Mouse (Mus musculus): ENCODE measurements at regions not wholly inside any gene's neighbourhood (a gene's known extent, or its start where the extent isn't known, plus 50 kb on each side); places are given as distances from the start of the nearest gene placed in this dataset.

DNA sequence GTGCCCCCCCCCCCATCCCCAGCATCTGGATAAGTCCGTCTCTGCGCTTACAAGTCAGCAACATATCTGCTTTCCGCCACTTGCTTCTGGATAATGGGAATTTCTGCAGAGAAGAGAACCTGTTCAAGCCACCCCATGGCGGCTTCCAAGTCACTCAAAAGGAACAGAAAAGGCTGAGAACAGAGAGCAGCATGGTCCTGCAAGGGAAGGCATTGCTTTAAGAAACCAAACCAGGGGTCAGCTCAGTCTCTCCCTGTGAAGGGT, 137.5 kb upstream of the Mafb start:
- DNase-seq (ENCODE audit: low spot score in 2 of 2), result no peak

DNA sequence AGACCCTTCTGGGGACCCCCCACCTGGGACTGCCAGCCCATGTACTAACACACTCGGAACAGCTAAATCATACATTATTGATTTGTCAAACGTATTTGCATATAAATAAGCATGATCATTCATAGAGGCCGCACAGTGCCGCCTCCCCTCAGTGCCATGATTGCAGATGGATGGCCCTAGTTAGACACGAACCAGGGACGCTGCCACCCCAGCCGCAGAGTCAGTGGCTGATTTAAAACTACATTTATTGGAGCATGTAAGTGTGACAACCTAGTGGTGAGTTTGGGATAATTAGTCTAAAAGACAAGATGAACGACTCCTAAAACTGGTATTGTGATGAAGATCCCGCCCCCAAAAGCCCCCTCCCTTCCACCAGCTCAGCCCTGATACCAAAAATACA, 138.3 kb upstream of the Top1 start:
- DNase-seq (ENCODE audit: low spot score in 2 of 2), result no peak

DNA sequence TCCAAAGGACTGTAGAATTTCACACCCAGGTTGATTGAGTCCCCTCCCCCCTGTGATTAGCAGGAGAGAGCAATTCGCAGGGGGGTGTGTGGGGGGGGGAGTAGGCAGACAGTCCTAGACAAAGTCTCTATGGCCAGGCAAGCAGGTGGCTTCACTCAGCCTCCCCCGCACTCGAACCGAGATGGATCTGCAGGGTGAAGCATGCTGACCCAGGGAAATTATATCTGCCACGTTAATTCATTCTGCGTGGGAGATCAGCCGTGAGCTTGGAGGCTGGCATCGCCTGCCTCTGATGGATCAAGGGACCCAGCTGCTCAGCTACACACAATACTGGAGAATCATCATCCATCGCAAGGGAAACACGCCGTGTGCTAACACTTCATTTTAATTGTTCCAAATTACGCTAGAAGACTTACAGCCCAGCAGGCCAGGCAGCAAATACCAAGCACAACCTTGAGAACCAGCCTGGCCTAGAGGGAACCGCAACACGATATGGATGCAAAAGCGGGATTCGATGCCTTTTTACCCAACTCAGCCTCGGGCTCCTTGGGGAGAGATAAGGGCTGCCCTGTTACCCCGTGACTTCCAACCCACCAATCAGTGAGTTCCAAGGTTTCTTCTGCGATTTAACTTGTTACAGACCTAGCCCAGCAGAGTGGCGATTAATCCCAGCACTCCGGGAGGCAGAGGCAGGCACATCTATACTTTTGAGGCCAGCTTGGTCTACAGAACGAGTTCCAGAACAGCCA, 137.7 kb upstream of the Top1 start:
- no peak for DNase-seq (ENCODE audit: low spot score in 2 of 2)

DNA sequence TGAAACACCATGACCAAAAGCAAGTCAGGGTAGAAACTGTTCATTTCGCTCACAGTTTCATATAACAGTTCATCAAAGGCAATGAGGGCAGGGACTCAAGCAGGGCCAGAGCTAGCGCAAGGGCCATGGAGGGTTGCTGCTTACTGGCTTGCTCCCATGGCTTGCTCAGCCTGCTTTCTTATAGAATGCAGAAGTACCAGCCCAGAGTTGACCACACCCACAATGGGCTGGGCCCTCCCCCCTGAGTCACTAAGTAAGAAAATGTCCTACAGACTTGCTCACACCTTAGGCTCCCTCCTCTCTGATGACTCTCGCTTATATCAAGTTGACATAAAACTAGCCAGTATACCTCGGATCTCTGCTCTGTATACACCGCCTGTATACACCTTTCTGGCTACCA, 135.5 kb upstream of the Top1 start:
- DNase-seq (ENCODE audit: low spot score in 2 of 2), result no peak

DNA sequence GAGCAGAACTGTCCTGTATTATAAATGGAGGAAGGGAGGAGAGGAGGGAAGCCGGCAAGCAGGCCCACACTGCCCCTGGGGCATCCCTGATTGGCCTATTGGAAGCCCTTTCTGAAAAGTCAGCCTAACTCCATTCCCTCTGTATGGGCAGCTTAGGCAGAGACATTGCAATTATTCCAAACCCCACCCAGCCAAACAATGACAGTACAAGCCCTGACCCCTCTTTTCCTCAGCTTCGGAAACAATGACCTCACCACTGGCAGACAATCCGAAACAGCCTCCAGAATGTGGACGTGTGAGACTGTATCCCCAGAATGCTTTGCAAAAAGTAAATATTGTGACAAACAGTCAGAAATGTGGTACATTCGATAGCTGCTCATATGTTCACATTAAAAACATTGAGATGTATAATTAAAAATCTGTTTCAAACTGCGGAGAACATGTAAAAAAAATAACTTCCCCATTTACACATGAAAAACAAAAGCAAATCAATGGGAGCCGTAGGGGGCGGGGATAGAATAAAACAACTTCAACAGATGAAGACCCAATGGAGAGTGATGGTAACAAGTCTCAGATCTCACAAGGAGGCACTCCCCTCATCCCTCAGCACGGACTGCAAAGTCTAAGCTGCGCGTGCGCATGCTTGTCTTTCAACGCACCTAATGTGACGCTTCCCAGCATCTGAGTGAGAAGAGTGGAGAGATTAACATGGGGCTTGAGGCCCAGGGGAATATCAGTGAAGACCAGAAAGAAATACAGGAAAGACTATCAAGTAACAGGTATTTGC, 134.9 kb upstream of the Top1 start:
- no peak for DNase-seq (ENCODE audit: low spot score in 2 of 2)

DNA sequence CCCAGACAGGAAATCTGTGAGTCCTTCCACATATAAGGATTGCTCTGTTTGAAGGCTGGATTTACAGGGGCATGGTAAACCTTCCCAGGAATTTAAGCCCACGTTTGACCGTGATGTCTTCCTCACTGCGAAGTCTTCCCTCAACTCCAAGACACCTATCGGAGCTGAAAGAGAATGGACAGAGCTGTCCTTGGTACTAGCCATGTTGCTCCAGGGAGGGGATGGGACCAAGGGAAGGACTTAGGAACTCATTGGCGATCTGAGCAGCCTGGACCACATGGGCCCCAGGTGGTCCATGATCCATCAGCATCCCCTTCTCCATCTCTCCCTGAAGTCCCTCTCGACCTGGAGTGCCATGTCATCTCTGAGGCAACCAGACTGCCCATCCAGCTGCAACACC, 130.1 kb upstream of the Top1 start:
- DNase-seq (ENCODE audit: low spot score in 2 of 2), result no peak

DNA sequence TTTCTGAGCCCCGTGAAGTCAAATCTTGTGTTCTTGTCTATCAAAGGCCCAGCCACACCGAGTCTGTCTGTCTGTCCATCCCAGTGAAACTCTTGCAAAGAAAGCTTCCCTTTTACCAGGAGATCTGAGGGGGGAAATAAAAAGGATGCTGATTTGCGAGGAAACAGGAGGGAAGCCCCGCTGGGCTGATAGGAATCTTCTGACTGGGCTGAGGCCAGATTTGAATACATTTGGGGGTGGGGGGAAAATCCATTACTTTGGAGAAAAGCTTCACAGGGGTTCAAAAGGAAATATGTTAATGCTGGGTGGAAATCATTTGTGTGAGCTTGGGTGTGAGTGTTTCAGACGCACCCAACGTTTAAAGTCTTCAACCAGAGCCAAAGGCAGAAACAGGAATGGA, 129.2 kb upstream of the Top1 start:
- DNase-seq (ENCODE audit: low spot score in 2 of 2), result no peak

DNA sequence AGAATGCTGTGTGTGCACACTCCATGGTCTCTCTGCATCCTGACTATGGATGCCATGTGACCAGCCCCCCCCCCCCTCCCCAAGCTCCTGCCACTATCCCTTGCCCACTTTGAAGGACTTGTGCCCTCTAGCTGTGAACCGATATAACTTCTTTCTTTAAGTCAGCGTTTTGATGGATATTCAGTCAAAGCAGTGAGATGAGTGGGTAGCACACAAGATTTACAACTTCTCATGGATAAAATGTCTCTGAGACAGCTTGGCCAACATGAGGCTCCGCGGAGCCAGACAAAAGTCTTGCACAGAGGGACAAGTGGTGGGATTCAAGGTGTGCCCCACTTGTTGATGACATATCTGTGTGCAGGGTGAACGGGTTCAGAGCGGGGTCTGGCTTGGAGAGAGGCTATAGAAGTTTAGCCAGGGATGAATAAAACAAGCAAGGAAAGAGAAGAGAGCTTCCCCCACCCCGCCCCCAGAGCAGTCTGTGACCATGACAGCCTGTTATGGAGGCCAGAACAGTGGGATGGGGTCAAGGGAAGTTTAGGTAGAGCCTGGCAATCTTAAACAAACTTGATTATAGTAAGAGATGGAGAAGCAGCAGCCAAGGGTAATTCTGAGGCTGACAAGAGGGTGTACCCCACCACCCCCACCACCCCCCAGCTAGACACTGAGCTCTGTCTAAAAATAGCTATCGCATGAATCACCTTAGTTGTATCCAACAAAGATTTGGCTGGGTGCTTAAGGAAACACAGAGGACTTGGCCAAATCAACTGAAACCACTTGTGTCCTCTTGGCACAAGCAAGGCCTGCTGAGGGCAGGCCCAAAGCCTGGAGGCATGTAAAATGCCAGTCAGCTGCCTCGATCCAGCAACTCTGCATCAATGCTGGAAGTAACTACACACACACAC, 120.1 kb upstream of the Top1 start:
- DNase-seq (ENCODE audit: low spot score in 2 of 2), result no peak

DNA sequence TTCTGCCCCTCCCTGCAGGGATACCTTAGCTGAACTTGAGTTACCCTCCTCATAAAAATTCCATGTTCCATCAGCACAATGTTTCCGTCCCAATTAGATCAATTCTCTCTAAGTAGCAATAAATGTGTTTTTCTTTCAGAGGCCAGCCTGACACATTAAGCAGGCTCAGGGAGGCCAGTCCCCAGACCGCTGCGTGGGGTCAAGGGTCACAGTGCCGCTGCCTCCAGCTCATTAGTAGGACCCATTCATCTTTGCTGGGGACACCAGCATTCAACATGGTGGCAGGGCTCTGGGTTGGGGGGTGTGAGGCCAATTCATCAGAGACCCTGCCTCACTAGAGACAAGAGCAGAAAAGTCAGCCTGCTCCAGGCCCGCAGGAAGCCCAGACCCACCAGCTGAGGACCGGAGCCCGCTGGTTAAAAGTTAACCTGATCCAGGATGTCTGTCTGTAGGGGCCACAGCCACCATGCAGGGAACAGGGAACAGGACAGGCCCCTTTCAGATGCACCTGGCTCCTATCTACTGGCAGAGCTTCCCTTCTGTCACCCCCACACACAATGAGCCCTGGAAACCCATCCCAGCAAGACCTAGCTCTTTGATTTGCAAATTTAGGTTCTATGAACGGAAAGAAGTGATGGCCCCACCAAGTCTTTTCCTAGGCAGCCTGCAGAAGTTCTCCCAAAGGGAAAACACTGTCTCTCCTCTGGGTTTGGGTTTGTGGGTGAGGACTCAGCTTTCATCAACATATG, 119.1 kb upstream of the Top1 start:
- DNase-seq (ENCODE audit: low spot score in 2 of 2), result no peak

DNA sequence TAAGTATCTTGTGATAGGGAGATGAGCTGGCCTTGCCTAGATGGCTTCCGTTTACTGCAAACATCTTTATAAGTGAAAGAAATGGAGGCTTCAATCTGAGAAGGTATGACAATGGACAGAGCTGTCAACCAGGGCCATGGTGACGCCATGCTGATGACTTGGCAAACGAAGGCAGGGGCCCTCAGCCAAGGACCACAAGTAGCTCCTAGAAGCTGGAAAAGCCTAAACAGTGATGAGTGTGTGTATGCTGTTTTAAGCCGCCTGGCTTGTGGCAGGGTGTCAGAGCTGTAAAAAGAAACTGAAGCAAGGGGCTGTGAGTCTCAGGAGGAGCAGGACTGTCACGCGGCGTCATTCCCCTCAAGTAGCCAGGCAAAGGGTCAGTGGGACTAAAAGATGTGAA, 116.4 kb upstream of the Top1 start:
- no peak for DNase-seq (ENCODE audit: low spot score in 2 of 2)

DNA sequence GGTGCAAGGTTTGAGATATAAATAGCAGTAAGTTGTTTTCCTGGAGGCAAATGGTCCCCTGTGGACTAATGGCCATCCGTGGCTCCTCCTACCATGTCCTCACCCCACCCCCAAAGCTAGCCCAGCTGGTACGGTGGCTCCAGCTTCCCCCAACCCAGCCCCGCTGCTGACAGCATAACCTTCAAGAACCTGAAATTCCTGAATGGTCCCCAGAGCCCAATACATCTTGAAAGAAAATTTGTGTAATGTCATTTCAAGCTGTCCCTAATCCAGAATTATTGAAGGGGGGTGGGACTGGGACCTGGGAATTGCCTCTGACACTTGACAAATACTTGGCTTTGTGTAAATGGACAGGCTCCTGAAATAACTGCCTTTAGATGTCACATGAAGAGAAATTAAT, 115.3 kb upstream of the Top1 start:
- DNase-seq (ENCODE audit: low spot score in 2 of 2), result no peak

DNA sequence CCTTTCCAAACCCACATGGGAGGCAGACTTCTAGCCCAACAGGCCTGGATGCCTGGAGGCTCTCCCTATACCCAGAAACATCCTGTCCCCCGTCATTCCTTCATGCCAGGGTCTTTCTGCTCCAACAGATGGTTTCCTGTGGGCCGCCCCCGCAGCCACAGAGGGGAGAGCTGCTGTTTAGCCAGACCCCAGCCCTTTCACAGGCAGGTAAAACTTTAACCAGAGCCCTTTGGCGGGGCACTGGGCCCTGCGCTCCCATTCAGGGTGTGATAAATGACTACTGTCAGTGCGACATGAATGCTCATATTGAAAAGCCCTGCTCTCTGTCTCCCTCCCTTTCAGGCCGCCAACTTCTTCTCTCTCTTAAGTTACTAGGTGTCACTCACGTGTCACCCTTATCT, 108.4 kb upstream of the Top1 start:
- DNase-seq (ENCODE audit: low spot score in 2 of 2), result no peak

DNA sequence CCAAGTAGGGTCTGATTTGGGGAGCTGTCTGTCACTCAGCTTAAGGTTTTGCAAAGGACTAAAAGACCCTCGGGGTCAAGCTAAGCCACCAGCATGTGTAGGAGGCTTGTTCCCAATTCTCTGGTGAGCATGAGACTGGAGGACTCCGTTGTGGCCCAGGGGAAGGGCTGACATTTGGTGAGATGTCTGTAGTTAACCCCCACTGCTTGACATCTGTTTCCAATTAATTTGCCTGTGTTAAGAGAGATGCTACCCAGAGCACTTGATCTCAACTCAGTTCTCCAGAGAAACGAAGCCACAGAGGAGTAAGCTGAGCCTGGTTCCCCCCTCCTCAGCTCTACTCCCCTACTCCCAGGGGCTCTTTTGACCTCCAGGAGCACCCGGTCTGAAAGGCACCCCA, 100.2 kb upstream of the Top1 start:
- DNase-seq (ENCODE audit: low spot score in 2 of 2), result no peak

DNA sequence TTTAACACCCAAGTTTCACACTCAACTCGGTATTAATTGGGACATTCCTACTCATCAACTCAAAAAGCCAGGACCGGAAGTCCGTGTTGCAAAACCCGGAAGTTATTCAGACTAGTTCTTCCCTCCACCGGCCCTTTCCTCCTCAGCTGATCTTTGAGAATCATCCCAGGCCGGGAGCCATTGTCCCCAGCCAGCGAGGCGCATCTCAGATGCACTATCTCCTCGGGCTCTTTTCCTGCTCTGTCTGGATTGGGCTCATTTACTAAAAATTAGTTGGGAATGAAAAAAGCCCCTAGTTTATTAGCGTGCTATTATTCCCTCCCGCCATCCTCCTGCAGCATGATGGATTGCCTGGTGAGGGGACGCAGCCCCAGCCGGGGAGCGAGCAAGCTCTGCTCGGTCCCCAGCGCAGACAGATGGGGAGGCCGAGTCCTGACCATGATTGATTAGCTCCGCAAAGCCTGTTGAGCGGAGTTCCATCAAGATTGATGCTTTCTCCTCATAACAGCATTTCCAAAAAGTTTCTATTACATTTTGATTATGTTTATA, 93.5 kb upstream of the Top1 start:
- no peak for DNase-seq (ENCODE audit: low spot score in 2 of 2)

DNA sequence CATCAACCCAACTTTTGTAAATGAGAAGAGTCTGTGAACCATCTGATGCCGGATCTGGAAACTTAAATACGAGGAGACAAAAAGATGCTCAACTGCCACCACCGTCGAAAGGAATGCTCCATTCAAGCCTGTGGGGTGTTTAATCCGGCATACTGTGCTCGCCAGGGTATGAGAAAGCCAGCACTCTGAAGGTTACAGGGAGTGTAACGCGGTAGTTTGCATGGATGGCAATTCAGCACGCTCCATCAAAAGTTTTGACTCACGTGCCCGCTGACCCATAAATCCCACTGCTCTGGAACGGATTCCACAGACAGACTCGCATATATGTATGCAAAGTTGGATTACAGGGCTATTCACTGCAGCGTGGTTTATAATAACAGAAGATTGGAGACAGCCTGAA, 84.0 kb upstream of the Top1 start:
- no peak for DNase-seq (ENCODE audit: low spot score in 2 of 2)

DNA sequence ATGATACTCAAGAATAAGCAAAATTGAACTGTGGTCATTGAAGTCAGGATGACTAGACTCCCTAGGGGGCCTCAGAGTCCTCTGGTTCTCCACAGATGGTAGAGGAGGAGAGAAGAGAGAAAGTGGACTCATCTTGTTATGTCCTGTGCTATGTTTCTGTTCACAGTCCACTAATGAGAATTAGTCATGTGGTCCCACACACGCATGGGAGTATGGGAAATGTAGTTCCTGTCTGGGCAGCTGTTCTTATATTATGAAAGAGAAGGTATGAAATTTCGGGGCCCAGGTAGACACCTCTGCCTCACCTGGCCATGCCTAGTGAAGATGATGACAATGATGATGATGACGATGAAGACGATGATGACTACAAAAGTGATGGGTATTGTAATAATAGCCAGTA, 77.9 kb upstream of the Top1 start:
- no peak for DNase-seq (ENCODE audit: low spot score in 2 of 2)

DNA sequence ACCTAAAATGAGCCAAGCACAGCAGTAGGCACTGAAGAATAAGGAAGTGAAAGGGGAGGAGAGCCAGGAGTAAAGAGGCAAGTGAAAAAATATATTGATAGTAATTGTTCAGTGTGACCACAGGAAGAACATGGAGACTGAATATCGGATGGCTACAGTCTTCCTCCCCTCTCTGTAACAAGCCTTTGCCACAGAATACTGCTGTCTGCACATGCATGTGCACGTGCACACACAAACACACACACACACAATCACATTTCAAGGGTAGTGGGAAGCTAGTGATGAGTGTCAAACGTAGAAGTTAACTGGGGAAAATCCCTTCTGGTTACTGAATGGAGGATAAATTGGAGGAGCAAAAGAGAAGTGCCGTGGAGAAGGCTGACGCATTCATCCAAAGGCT, 76.2 kb upstream of the Top1 start:
- no peak for DNase-seq (ENCODE audit: low spot score in 2 of 2)

DNA sequence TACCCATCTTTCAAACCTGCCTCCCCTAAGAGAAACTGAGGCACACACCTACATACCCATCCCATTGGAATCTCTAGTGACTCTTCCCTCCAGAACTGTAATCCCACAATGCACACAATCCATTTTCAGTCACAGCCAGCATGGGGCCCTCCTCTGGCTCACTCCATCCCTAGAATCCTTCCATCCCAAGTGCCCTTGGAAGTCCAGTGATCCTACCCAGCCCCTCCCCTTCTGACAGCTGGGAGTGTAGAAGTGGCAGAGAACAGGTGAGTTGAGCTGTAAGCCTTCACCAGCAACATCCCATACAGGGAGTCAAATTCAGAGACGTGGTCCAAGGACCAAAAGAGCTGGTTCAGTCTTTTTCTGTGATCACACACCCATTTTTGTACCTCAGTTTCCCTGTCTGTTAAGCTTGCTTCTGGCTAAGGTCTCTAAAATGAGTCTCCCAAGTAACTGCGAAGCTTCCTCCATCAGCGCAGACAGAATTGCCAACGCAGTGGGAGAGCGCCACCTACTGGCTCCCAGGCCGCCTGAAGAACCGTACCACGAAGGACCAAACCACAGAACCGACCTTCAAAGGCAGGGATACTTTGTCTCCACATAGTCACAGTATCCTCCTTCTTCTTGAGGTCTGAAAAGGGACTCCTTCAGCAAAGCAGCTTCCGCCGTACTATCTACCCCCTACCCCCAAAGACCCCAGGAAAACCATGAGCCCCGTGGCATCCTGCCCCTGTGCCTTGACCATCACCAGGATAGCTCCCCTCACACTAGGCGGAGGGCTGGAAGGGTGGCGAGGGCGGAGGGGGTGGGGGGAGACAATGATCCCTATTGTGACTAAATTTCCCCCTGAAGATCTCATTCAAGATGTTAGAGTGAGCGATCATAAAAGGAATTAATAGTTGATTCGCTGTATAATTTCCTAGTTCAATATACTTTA, 67.0 kb upstream of the Top1 start:
- peak; percentile 87 to 89 for DNase-seq (ENCODE audit: low spot score in 2 of 2)

DNA sequence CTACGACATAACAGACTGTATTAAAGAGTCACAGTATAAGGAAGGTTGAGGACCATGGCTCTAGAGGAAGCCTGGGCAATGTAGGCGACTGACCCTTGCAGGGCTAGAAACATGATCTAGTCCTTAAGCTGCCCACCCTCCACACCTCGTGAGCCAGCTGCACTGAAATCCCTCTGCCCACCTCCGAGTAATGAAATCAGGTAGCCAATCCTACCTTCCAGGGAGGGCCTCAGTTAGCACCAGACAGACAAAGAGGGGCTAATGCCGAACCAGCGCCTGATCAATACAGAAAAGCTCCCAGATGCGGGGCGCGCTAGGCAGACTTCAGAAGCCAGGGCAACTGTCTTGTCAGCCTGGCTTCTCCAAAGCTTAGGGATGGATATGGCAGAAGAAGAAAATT, 65.4 kb upstream of the Top1 start:
- DNase-seq (ENCODE audit: low spot score in 2 of 2), result no peak

DNA sequence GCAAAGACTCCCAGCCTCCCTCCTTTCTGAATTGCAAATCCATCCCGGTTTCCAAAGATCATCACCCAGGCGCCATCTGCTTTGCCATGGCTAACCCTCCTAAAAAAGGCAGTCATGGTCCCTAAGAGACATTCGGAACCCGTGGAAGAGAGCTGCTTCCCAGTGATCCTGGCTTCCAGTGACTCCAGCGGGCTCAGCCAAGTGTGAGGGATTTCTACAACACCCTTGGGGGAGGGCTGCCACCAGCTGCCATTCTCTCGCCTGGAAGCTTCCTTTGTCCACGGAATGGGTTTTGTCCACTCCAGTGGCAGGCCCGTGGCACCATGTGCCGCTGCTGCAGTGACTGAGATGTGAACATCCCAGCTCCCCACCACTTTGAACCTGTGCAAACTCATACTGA, 64.7 kb upstream of the Top1 start:
- DNase-seq (ENCODE audit: low spot score in 2 of 2), result no peak

Measured in adrenal gland, adult 18-20 months (tissue).